Mouse (Mus musculus) lung, adult 2 months (tissue): ENCODE measurements at regions not wholly inside any gene's neighbourhood (a gene's known extent, or its start where the extent isn't known, plus 50 kb on each side); places are given as distances from the start of the nearest gene placed in this dataset.

Experiments
- CTCF ChIP-seq: fragments of 200-500 bp; IDR thresholded peaks from 2 replicates; pipeline ENCODE4 v1.5.1; 2011; ENCODE audit warnings: mild to moderate bottlenecking, low read length, control low read depth; ENCODE audit not compliant: insufficient read depth
- POLR2A ChIP-seq: fragments of 200-500 bp; IDR thresholded peaks from 2 replicates; pipeline ENCODE4 v1.6.1; 2011; ENCODE audit warnings: low read depth, mild to moderate bottlenecking, control low read depth, low read length, borderline replicate concordance; ENCODE audit errors: extremely low read depth

DNA sequence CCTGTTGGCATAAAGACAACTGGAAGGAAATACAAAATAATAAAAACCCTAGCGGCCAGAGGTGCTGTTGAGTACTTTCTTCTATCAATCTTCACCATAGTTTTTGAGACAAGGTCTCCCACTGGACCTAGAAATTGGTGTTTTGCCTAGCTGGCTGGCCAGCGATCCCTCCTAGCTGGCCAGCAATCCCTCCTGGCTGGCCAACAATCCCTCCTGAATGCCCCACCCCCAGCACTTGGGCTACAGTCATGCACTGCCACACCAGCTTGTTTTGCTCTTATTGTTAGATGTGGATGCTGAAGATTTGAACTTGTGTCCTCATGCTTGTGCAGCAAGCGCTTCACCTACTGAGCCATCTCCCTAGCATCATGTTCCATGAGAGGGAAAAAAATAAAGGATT, 54.9 kb upstream of the Neo1 start:
- TF ChIP-seq CTCF (no peak), POLR2A (no peak)
